Comparison of ENCODE assay signal across 17 mouse cellular contexts in genomic region chr12:9237538-9237937, GRCm38 (mm10).
DNase-seq lines count a peak whose midpoint lies in the region; ATAC-seq lines count a peak whose summit lies in the region.
"Had no signal": no experiment of that assay in that cellular context is flagged by ENCODE, and none has a peak within 500 bp of the region (broad histone marks: within the 10 kb centered on the region; RNA-seq: fewer than 3 reads in every experiment).

No protein-coding gene starts in this region.

- H3K27me3 ChIP-seq in heart, embryonic 15.5 days: no peaks in the 10 kb centered on the region
- H3K27me3 ChIP-seq in limb, embryonic 12.5 days: no peaks in the 10 kb centered on the region; the same call in 1 of the 2 replicates
- H3K27me3 ChIP-seq: forebrain, embryonic 15.5 days had no signal

- peaks cover 9% of the 10 kb centered on the region for H3K4me1 ChIP-seq in heart, embryonic 15.5 days (replicated peaks)
- peaks cover 13% of the 10 kb centered on the region for H3K4me1 ChIP-seq in limb, embryonic 12.5 days (replicated peaks)
- H3K4me1 ChIP-seq: forebrain, embryonic 15.5 days had no signal

- no peaks in the 10 kb centered on the region for H3K36me3 ChIP-seq in heart, embryonic 15.5 days
- no peaks in the 10 kb centered on the region for H3K36me3 ChIP-seq in limb, embryonic 12.5 days
- H3K36me3 ChIP-seq: forebrain, embryonic 15.5 days had no signal

- peak; percentile 62 for DNase-seq in forelimb bud, embryonic 11.5 days (ENCODE audit: low read depth, low spot score)
- DNase-seq in lung, postnatal 14 days: peak; percentile 23
- no peak for DNase-seq in yolk sac, embryonic 10.5 days (ENCODE audit: low spot score)
- no peak for DNase-seq in adrenal gland, postnatal 36 days
- DNase-seq in adrenal gland, postnatal 14 days: no peak
- DNase-seq: adrenal gland, adult 2 months; cerebellum, adult 11-12 months; cerebellum, postnatal 36 days; kidney, adult 11 months; kidney, postnatal 10 days; liver; spleen, adult 18-20 months; thymus, adult 2 months had no signal

- no peak overlapping the region for H3K4me3 ChIP-seq in heart, embryonic 15.5 days
- no peak overlapping the region for H3K4me3 ChIP-seq in limb, embryonic 12.5 days (replicated peaks)
- H3K4me3 ChIP-seq: forebrain, embryonic 15.5 days had no signal

- 25% methylated on average over 6 of the region's 6 CpGs for WGBS in heart, embryonic 15.5 days
- 29% methylated on average over 6 of the region's 6 CpGs for WGBS in limb, embryonic 12.5 days

- no peak overlapping the region for H3K4me2 ChIP-seq in heart, embryonic 15.5 days
- no peak overlapping the region for H3K4me2 ChIP-seq in limb, embryonic 12.5 days
- H3K4me2 ChIP-seq: forebrain, embryonic 15.5 days had no signal

- peak; percentile 85 for ATAC-seq in heart, embryonic 15.5 days (replicated peaks; ENCODE audit: insufficient number of reproducible peaks, insufficient read depth, low FRiP score, low read depth)
- peak; percentile 75 for ATAC-seq in limb, embryonic 12.5 days (ENCODE audit: insufficient number of reproducible peaks, insufficient read depth, low FRiP score, low TSS enrichment, low read depth)
- ATAC-seq: forebrain, embryonic 15.5 days; hindbrain, embryonic 16.5 days had no signal

- peak overlapping the region; percentile 73 for H3K27ac ChIP-seq in heart, embryonic 15.5 days
- H3K27ac ChIP-seq in limb, embryonic 12.5 days: no peak overlapping the region
- H3K27ac ChIP-seq: forebrain, embryonic 15.5 days had no signal

- H3K9me3 ChIP-seq in heart, embryonic 15.5 days (replicated peaks): no peaks in the 10 kb centered on the region
- H3K9me3 ChIP-seq in limb, embryonic 12.5 days: no peaks in the 10 kb centered on the region
- H3K9me3 ChIP-seq: forebrain, embryonic 15.5 days had no signal

- no peak overlapping the region for H3K9ac ChIP-seq in heart, embryonic 15.5 days
- no peak overlapping the region for H3K9ac ChIP-seq in limb, embryonic 12.5 days (replicated peaks)
- H3K9ac ChIP-seq: forebrain, embryonic 15.5 days had no signal

Comparison
In these comparisons a context has a peak if more than half of its experiments do, and no peak if none do; other contexts are left out.
1. DNase-seq: peak in forelimb bud, embryonic 11.5 days (single experiment) and lung, postnatal 14 days (single experiment); none in yolk sac, embryonic 10.5 days (single experiment), adrenal gland, postnatal 36 days (0 of 2) and adrenal gland, postnatal 14 days (single experiment).